Mouse (Mus musculus) CH12.LX (cell line): ENCODE measurements at regions not wholly inside any gene's neighbourhood (a gene's known extent, or its start where the extent isn't known, plus 50 kb on each side); places are given as distances from the start of the nearest gene placed in this dataset.

ENCODE experiments used
- CTCF ChIP-seq, 2 experiments: IDR thresholded peaks in 1 of 2; conservative IDR thresholded peaks in 1 of 2; 2 replicates each; pipeline ENCODE4 v1.5.1; 2011 to 2012; ENCODE audit warnings: low read depth in 2 of 2, low read length in 2 of 2, improper control_type of control experiment in 1 of 2, inconsistent platforms in 1 of 2, mild to moderate bottlenecking in 1 of 2, moderate library complexity in 1 of 2
- E2F4 ChIP-seq: IDR thresholded peaks from 2 replicates; pipeline ENCODE4 v1.6.1; 2011; ENCODE audit warnings: low read depth, low read length, improper control_type of control experiment; ENCODE audit not compliant: insufficient replicate concordance
- MAX ChIP-seq: IDR thresholded peaks from 2 replicates; pipeline ENCODE4 v1.6.1; 2011; ENCODE audit warnings: low read length, improper control_type of control experiment
- MAZ ChIP-seq: IDR thresholded peaks from 2 replicates; pipeline ENCODE4 v1.6.1; 2012; ENCODE audit warnings: low read depth, mild to moderate bottlenecking, inconsistent platforms, low read length, improper control_type of control experiment, moderate library complexity
- MYC ChIP-seq: IDR thresholded peaks from 2 replicates; pipeline ENCODE4 v1.6.1; 2011; ENCODE audit warnings: low read depth, mild to moderate bottlenecking, improper control_type of control experiment, low read length
- POLR2A ChIP-seq: IDR thresholded peaks from 2 replicates; pipeline ENCODE4 v1.6.1; 2011; ENCODE audit warnings: low read depth, mild to moderate bottlenecking, improper control_type of control experiment, low read length
- ZMIZ1 ChIP-seq: IDR thresholded peaks from 2 replicates; pipeline ENCODE4 v1.6.1; 2012; ENCODE audit warnings: low read depth, mild to moderate bottlenecking, inconsistent platforms, low read length, improper control_type of control experiment

DNA sequence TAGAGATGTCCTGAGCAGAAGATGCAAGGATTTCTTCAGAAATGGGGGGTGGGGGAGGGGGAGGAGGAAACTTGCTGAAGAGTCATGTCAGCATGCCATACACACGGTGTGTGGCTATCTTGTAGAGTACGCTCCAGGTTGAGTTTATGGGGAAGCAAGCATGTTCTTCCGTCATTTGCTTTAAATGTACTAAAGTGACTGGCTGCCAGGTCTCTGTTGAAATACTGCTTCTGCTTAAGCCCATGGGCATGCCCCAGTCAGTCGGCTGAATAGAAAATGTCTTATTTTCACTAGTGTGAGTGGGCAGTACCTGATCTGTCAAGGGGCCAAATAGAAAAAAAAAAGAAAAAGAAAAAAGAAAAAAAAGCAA is 155.0 kb downstream of the Arrdc4 start:
- no peak for TF ChIP-seq CTCF (conservative IDR thresholded peaks at IDR 0.05 in 1 of 2, IDR thresholded peaks at IDR 0.05 in 1 of 2; ENCODE audit: low read depth in 2 of 2, low read length in 2 of 2)
- TF ChIP-seq MAX: no peak
- no peak for TF ChIP-seq E2F4
- TF ChIP-seq MAZ: no peak
- TF ChIP-seq POLR2A: no peak
- no peak for TF ChIP-seq ZMIZ1
- TF ChIP-seq MYC: no peak
